Mouse (Mus musculus) heart, postnatal 0 days (tissue): ENCODE results near the gene Magi2. TPM values are rescaled to one million over a fixed set of nuclear protein-coding genes. Genes with fewer than 3 reads are reported as not detected.

Source experiments
- ATAC-seq: fragments of 200-750 bp; cut with Nextera tagmentation; 2 replicates; pipeline ENCODE4 v1.8.0; 2017; ENCODE audit warnings: low read depth, moderate number of reproducible peaks, moderate library complexity; ENCODE audit not compliant: insufficient read depth
- DNase-seq: peaks from one replicate; pipeline ENCODE4 v3.0.0-alpha.2; 2016; ENCODE audit warnings: low spot score
- H3K27ac ChIP-seq: fragments of 300-500 bp; sonication (generic); 2 replicates; pipeline ENCODE4 v1.5.1; 2014; ENCODE audit warnings: low read depth, mild to moderate bottlenecking
- H3K27me3 ChIP-seq: fragments of 300-500 bp; sonication (generic); 2 replicates; pipeline ENCODE4 v1.6.1; 2014; ENCODE audit warnings: low read length, mixed read lengths; ENCODE audit not compliant: control insufficient read depth, insufficient read depth
- H3K36me3 ChIP-seq: fragments of 300-500 bp; sonication (generic); replicated peaks from 2 replicates; pipeline ENCODE4 v1.6.1; 2014; ENCODE audit warnings: low read length, mixed read lengths; ENCODE audit not compliant: control insufficient read depth, insufficient read depth
- H3K4me1 ChIP-seq: fragments of 300-500 bp; sonication (generic); 2 replicates; pipeline ENCODE4 v1.6.1; 2014; ENCODE audit warnings: antibody characterized with exemption; ENCODE audit not compliant: control insufficient read depth, insufficient read depth
- H3K4me2 ChIP-seq: fragments of 300-500 bp; sonication (generic); 2 replicates; pipeline ENCODE4 v1.6.1; 2014; ENCODE audit warnings: low read depth, mild to moderate bottlenecking, low read length, moderate library complexity
- H3K4me3 ChIP-seq: fragments of 300-500 bp; sonication (generic); 2 replicates; pipeline ENCODE4 v1.5.1; 2014; ENCODE audit warnings: low read depth, low read length
- H3K9ac ChIP-seq: fragments of 300-500 bp; sonication (generic); replicated peaks from 2 replicates; pipeline ENCODE4 v1.6.1; 2014; ENCODE audit warnings: low read depth, low read length, mixed read lengths
- H3K9me3 ChIP-seq: fragments of 300-500 bp; sonication (generic); replicated peaks from 2 replicates; pipeline ENCODE4 v1.6.1; 2016; ENCODE audit warnings: low read length; ENCODE audit not compliant: control insufficient read depth
- CTCF ChIP-seq: IDR thresholded peaks from 2 replicates; pipeline ENCODE4 v1.5.1; 2016; ENCODE audit warnings: antibody characterized with exemption, control low read depth, low read depth
- EP300 ChIP-seq: IDR thresholded peaks from 2 replicates; pipeline ENCODE4 v1.6.1; 2016; ENCODE audit warnings: antibody characterized with exemption, low read depth
- WGBS: fragments of 180-500 bp; shearing (Covaris S2); extraction: QIAGEN DNeasy Blood & Tissue Kit; methylation state at CpG from one replicate; pipeline ENCODE4 v1.1.7; 2014; 5-methylcytosine and 5-hydroxymethylcytosine counted together
- polyA plus RNA-seq: library from polyadenylated mRNA; unstranded; fragments of >200 nt; fragmentation: Nextera tagmentation; extraction: Ambion mirVana; gene quantifications from 2 replicates; pipeline ENCODE4 v1.2.1, GENCODE M21; 2015
- total RNA-seq: library from RNA; depleted of rRNA; stranded (reverse); fragments of >200 nt; gene quantifications from 2 replicates; pipeline ENCODE4 v1.2.3, GENCODE M21; 2014; ENCODE audit warnings: low replicate concordance

Gene Magi2
- total and polyA plus RNA-seq, 2 experiments from 2014 or later: 1.7 to 9.5 TPM

GRCm38 (mm10) chr5:20080605-20081309 is 853.9 kb downstream of the Magi2 start:
- DNase-seq (no peak), ATAC-seq (no peak)
- TF ChIP-seq EP300: no peak
- no peak for TF ChIP-seq CTCF
- H3K9me3 ChIP-seq: no peaks in the 10 kb centered on the region
- H3K9ac ChIP-seq: no peak overlapping the region
- no peaks in the 10 kb centered on the region for H3K36me3 ChIP-seq
- no peak overlapping the region for H3K4me2 ChIP-seq
- no peak overlapping the region for H3K4me3 ChIP-seq
- 69% methylated on average over 9 of the region's 9 CpGs for WGBS
- H3K27me3 ChIP-seq: no peaks in the 10 kb centered on the region
- no peak overlapping the region for H3K27ac ChIP-seq
- H3K4me1 ChIP-seq: no peaks in the 10 kb centered on the region

- Histone ChIP-seq H3K4me2 (no peak overlapping the region), H3K4me3 (no peak overlapping the region), H3K4me1 (no peaks in the 10 kb centered on the region), H3K36me3 (no peaks in the 10 kb centered on the region), H3K27me3 (no peaks in the 10 kb centered on the region), H3K9me3 (no peaks in the 10 kb centered on the region), H3K27ac (no peak overlapping the region), H3K9ac (no peak overlapping the region)
- no peak for DNase-seq
- ATAC-seq: no peak
- WGBS: 72% methylated on average over 1 of the region's 1 CpGs
- TF ChIP-seq CTCF: no peak
- TF ChIP-seq EP300: no peak
These were observed 855.5 kb downstream of the Magi2 start for GRCm38 (mm10) chr5:20082368-20082767.

GRCm38 (mm10) chr5:20087083-20087482 is 860.2 kb downstream of the Magi2 start:
- H3K4me1 ChIP-seq: no peaks in the 10 kb centered on the region
- no peak overlapping the region for H3K27ac ChIP-seq
- H3K36me3 ChIP-seq: no peaks in the 10 kb centered on the region
- no peaks in the 10 kb centered on the region for H3K9me3 ChIP-seq
- no peak for DNase-seq
- H3K9ac ChIP-seq: no peak overlapping the region
- 41% methylated on average over 6 of the region's 6 CpGs for WGBS
- no peaks in the 10 kb centered on the region for H3K27me3 ChIP-seq
- no peak for TF ChIP-seq CTCF
- no peak for TF ChIP-seq EP300
- no peak overlapping the region for H3K4me3 ChIP-seq
- H3K4me2 ChIP-seq: no peak overlapping the region
- no peak for ATAC-seq

GRCm38 (mm10) chr5:20103869-20104268 is 877.0 kb downstream of the Magi2 start:
- H3K4me2 ChIP-seq: no peak overlapping the region
- no peaks in the 10 kb centered on the region for H3K4me1 ChIP-seq
- no peaks in the 10 kb centered on the region for H3K36me3 ChIP-seq
- no peak overlapping the region for H3K9ac ChIP-seq
- no peak for ATAC-seq
- TF ChIP-seq EP300: no peak
- TF ChIP-seq CTCF: no peak
- no peak for DNase-seq
- no peak overlapping the region for H3K4me3 ChIP-seq
- no peaks in the 10 kb centered on the region for H3K9me3 ChIP-seq
- no peak overlapping the region for H3K27ac ChIP-seq
- no peaks in the 10 kb centered on the region for H3K27me3 ChIP-seq

- H3K4me3 ChIP-seq: no peak overlapping the region
- DNase-seq: no peak
- H3K27me3 ChIP-seq: no peaks in the 10 kb centered on the region
- no peaks in the 10 kb centered on the region for H3K36me3 ChIP-seq
- TF ChIP-seq EP300 (no peak), CTCF (no peak)
- H3K9me3 ChIP-seq: no peaks in the 10 kb centered on the region
- H3K27ac ChIP-seq: no peak overlapping the region
- no peaks in the 10 kb centered on the region for H3K4me1 ChIP-seq
- no peak overlapping the region for H3K9ac ChIP-seq
- no peak for ATAC-seq
- WGBS: 60% methylated on average over 3 of the region's 3 CpGs
- H3K4me2 ChIP-seq: no peak overlapping the region
These were observed 877.7 kb downstream of the Magi2 start for GRCm38 (mm10) chr5:20104496-20104895.

- no peak overlapping the region for H3K4me2 ChIP-seq
- ATAC-seq (no peak), DNase-seq (no peak)
- H3K4me3 ChIP-seq: no peak overlapping the region
- no peaks in the 10 kb centered on the region for H3K9me3 ChIP-seq
- 70% methylated on average over 3 of the region's 3 CpGs for WGBS
- no peaks in the 10 kb centered on the region for H3K36me3 ChIP-seq
- no peak for TF ChIP-seq EP300
- no peak for TF ChIP-seq CTCF
- no peaks in the 10 kb centered on the region for H3K4me1 ChIP-seq
- no peak overlapping the region for H3K9ac ChIP-seq
- no peaks in the 10 kb centered on the region for H3K27me3 ChIP-seq
- no peak overlapping the region for H3K27ac ChIP-seq
These were observed 882.7 kb downstream of the Magi2 start for GRCm38 (mm10) chr5:20109496-20109895.
